Mouse (Mus musculus) cerebral cortex, adult 2 months (tissue): Measurements from ENCODE around the gene Pp2d1.

Experiments
- WGBS: fragments of 180-500 bp; shearing (Covaris S2); methylation state at CpG from one replicate; pipeline ENCODE4 v1.1.7; 2018; 5-methylcytosine and 5-hydroxymethylcytosine counted together

The Pp2d1 gene

GRCm38 (mm10) chr17:53539351-53539750, at the start of gene Pp2d1:
Gene Pp2d1 (minus strand): TSS chr17:53539451.
- WGBS: 97% methylated on average over 2 of the region's 2 CpGs

GRCm38 (mm10) chr17:53588097-53588855, 49.0 kb upstream of the Pp2d1 start:
- 82% methylated on average over 9 of the region's 9 CpGs for WGBS

- WGBS: 12% methylated on average over 14 of the region's 14 CpGs
Measured at GRCm38 (mm10) chr17:53587074-53587851, 48.0 kb upstream of the Pp2d1 start.

- WGBS: 76% methylated on average over 11 of the region's 11 CpGs
Measured at GRCm38 (mm10) chr17:53583846-53584579, 44.8 kb upstream of the Pp2d1 start.

- 85% methylated on average over 7 of the region's 7 CpGs for WGBS
Measured at GRCm38 (mm10) chr17:53582805-53583204, 43.6 kb upstream of the Pp2d1 start.

GRCm38 (mm10) chr17:53582026-53582585, 42.9 kb upstream of the Pp2d1 start:
- WGBS: 65% methylated on average over 4 of the region's 4 CpGs

GRCm38 (mm10) chr17:53580237-53580636, 41.0 kb upstream of the Pp2d1 start:
- WGBS: 93% methylated on average over 3 of the region's 3 CpGs

GRCm38 (mm10) chr17:53579612-53580011, 40.4 kb upstream of the Pp2d1 start:
- 81% methylated on average over 4 of the region's 4 CpGs for WGBS

GRCm38 (mm10) chr17:53578776-53579175, 39.5 kb upstream of the Pp2d1 start:
- 66% methylated on average over 9 of the region's 9 CpGs for WGBS

- 89% methylated on average over 6 of the region's 6 CpGs for WGBS
Measured at GRCm38 (mm10) chr17:53578249-53578648, 39.0 kb upstream of the Pp2d1 start.

GRCm38 (mm10) chr17:53577754-53578153, 38.5 kb upstream of the Pp2d1 start:
- WGBS: 57% methylated on average over 5 of the region's 5 CpGs

- 63% methylated on average over 2 of the region's 2 CpGs for WGBS
Measured at GRCm38 (mm10) chr17:53577151-53577550, 37.9 kb upstream of the Pp2d1 start.

GRCm38 (mm10) chr17:53573019-53573556, 33.8 kb upstream of the Pp2d1 start:
- WGBS: 74% methylated on average over 4 of the region's 4 CpGs

- WGBS: 91% methylated on average over 5 of the region's 5 CpGs
Measured at GRCm38 (mm10) chr17:53570932-53571331, 31.7 kb upstream of the Pp2d1 start.

- WGBS: 57% methylated on average over 10 of the region's 10 CpGs
Measured at GRCm38 (mm10) chr17:53570361-53570875, 31.2 kb upstream of the Pp2d1 start.

GRCm38 (mm10) chr17:53569829-53570228, 30.6 kb upstream of the Pp2d1 start:
- 47% methylated on average over 6 of the region's 6 CpGs for WGBS

GRCm38 (mm10) chr17:53568734-53569386, 29.6 kb upstream of the Pp2d1 start:
- 33% methylated on average over 8 of the region's 8 CpGs for WGBS

GRCm38 (mm10) chr17:53568118-53568517, 28.9 kb upstream of the Pp2d1 start:
- 1% methylated on average over 15 of the region's 15 CpGs for WGBS

GRCm38 (mm10) chr17:53567346-53568101, 28.3 kb upstream of the Pp2d1 start:
- 1% methylated on average over 63 of the region's 67 CpGs for WGBS

- under 1% methylated on average over 51 of the region's 51 CpGs for WGBS
Measured at GRCm38 (mm10) chr17:53566919-53567345, 27.7 kb upstream of the Pp2d1 start.
